Mouse (Mus musculus): ENCODE measurements at regions not wholly inside any gene's neighbourhood (a gene's known extent, or its start where the extent isn't known, plus 50 kb on each side); places are given as distances from the start of the nearest gene placed in this dataset.

GRCm38 (mm10) chr3:49096118-49096517 lies 661.0 kb downstream of the Pcdh18 start:
- WGBS: 92% methylated on average over 4 of the region's 4 CpGs
- Histone ChIP-seq H3K9me3 (ENCODE audit: control insufficient read depth, low read length) (no peaks in the 10 kb centered on the region), H3K9ac (ENCODE audit: low read length) (no peak overlapping the region), H3K27ac (ENCODE audit: low read length) (no peak overlapping the region), H3K27me3 (ENCODE audit: control insufficient read depth, insufficient read depth, low read depth, low read length) (no peaks in the 10 kb centered on the region), H3K36me3 (ENCODE audit: control insufficient read depth, insufficient read depth, low read length) (no peaks in the 10 kb centered on the region), H3K4me1 (replicated peaks; ENCODE audit: control insufficient read depth, insufficient read depth, low read length) (no peaks in the 10 kb centered on the region), H3K4me3 (ENCODE audit: low read length) (no peak overlapping the region), H3K4me2 (ENCODE audit: low read depth, low read length) (no peak overlapping the region)
- ATAC-seq (ENCODE audit: low read depth): no peak

GRCm38 (mm10) chr3:49093818-49094680 lies 663.1 kb downstream of the Pcdh18 start:
- no peaks in the 10 kb centered on the region for H3K36me3 ChIP-seq (ENCODE audit: control insufficient read depth, insufficient read depth, low read length)
- H3K9ac ChIP-seq (ENCODE audit: low read length): no peak overlapping the region
- peak; percentile 49; the same call in 1 of the 2 replicates for ATAC-seq (ENCODE audit: low read depth)
- H3K27ac ChIP-seq (ENCODE audit: low read length): no peak overlapping the region
- H3K9me3 ChIP-seq (ENCODE audit: control insufficient read depth, low read length): no peaks in the 10 kb centered on the region
- 19% methylated on average over 11 of the region's 11 CpGs for WGBS
- peak overlapping the region; percentile 20; the same call in 1 of the 2 replicates for H3K4me2 ChIP-seq (ENCODE audit: low read depth, low read length)
- no peak overlapping the region for H3K4me3 ChIP-seq (ENCODE audit: low read length)
- H3K4me1 ChIP-seq (replicated peaks; ENCODE audit: control insufficient read depth, insufficient read depth, low read length): no peaks in the 10 kb centered on the region
- H3K27me3 ChIP-seq (ENCODE audit: control insufficient read depth, insufficient read depth, low read depth, low read length): no peaks in the 10 kb centered on the region

DNA sequence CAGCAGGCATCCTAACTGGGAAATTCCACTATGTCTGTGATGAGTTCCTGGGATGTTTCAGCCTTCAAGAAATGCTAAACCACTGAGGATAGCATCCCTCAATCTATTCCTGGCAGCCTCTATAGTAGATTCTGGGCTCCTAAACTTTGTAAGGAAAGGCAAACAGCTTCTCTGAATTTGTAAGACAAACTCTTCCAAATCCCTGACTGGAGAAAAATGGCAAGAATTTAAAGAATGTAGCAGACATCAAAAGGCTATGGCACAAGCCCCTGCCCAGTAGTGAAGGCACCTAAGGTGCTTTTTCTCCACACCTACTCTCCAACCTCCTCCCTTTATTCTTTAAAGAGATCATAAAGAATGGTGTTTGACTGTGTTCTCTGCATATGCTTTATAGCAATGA lies 688.3 kb downstream of the Pcdh18 start:
- H3K4me3 ChIP-seq (ENCODE audit: low read length): no peak overlapping the region
- no peak overlapping the region for H3K27ac ChIP-seq (ENCODE audit: low read length)
- no peak for ATAC-seq (ENCODE audit: low read depth)
- no peak overlapping the region for H3K9ac ChIP-seq (ENCODE audit: low read length)
- no peaks in the 10 kb centered on the region for H3K27me3 ChIP-seq (ENCODE audit: control insufficient read depth, insufficient read depth, low read depth, low read length)
- H3K4me2 ChIP-seq (ENCODE audit: low read depth, low read length): no peak overlapping the region
- no peaks in the 10 kb centered on the region for H3K4me1 ChIP-seq (replicated peaks; ENCODE audit: control insufficient read depth, insufficient read depth, low read length)
- no peaks in the 10 kb centered on the region for H3K36me3 ChIP-seq (ENCODE audit: control insufficient read depth, insufficient read depth, low read length)
- H3K9me3 ChIP-seq (ENCODE audit: control insufficient read depth, low read length): no peaks in the 10 kb centered on the region

GRCm38 (mm10) chr3:49062081-49062480 lies 695.0 kb downstream of the Pcdh18 start:
- Histone ChIP-seq H3K27me3 (ENCODE audit: control insufficient read depth, insufficient read depth, low read depth, low read length) (no peaks in the 10 kb centered on the region), H3K4me2 (ENCODE audit: low read depth, low read length) (no peak overlapping the region), H3K9me3 (ENCODE audit: control insufficient read depth, low read length) (no peaks in the 10 kb centered on the region), H3K4me1 (replicated peaks; ENCODE audit: control insufficient read depth, insufficient read depth, low read length) (no peaks in the 10 kb centered on the region), H3K27ac (ENCODE audit: low read length) (no peak overlapping the region), H3K36me3 (ENCODE audit: control insufficient read depth, insufficient read depth, low read length) (no peaks in the 10 kb centered on the region), H3K4me3 (ENCODE audit: low read length) (no peak overlapping the region), H3K9ac (ENCODE audit: low read length) (no peak overlapping the region)
- 72% methylated on average over 9 of the region's 9 CpGs for WGBS
- no peak for ATAC-seq (ENCODE audit: low read depth)

GRCm38 (mm10) chr3:49032981-49033380 lies 724.1 kb downstream of the Pcdh18 start:
- Histone ChIP-seq H3K9me3 (ENCODE audit: control insufficient read depth, low read length) (no peaks in the 10 kb centered on the region), H3K27ac (ENCODE audit: low read length) (no peak overlapping the region), H3K36me3 (ENCODE audit: control insufficient read depth, insufficient read depth, low read length) (no peaks in the 10 kb centered on the region), H3K9ac (ENCODE audit: low read length) (no peak overlapping the region), H3K4me2 (ENCODE audit: low read depth, low read length) (no peak overlapping the region), H3K27me3 (ENCODE audit: control insufficient read depth, insufficient read depth, low read depth, low read length) (no peaks in the 10 kb centered on the region), H3K4me1 (replicated peaks; ENCODE audit: control insufficient read depth, insufficient read depth, low read length) (no peaks in the 10 kb centered on the region), H3K4me3 (ENCODE audit: low read length) (no peak overlapping the region)
- ATAC-seq (ENCODE audit: low read depth): no peak
- WGBS: 34% methylated on average over 5 of the region's 5 CpGs

DNA sequence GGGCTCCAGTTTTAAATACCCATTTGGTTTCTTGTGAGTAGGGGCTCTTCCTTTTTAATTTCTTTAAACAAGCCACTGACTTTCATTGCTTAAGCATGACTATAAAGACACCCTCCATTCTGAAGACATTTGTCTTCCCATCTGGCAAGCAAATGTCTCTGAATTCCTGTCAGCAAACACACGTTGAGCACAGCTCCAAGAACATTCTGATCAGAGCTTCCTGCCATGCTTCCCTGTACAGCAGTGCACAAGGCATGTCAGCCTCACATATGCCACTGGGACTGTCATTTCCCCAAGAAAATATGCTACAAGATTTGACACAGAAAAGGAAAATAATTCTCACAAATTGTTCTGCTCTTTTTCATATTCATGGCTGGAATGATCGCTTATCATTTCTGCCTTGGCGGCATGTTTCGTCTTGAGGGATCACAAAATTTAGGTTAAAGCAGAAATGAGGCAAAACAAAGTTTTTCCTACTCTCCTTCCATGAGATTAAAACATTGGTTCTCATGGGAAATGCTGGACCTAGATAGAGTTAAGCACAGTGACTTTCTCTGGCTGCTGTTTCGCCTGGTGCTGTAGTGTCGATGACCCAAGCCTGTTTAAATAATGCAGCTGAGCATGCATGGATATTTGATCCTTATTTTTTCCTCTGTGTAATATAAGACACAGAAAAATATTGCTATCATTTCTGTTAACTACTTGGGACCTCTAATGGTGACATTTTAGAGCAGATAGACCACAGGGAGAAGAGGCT lies 747.7 kb downstream of the Pcdh18 start:
- H3K36me3 ChIP-seq (ENCODE audit: control insufficient read depth, insufficient read depth, low read length): no peaks in the 10 kb centered on the region

More for the DNA sequence above, 747.7 kb downstream of the Pcdh18 start:
- no peaks in the 10 kb centered on the region for H3K4me1 ChIP-seq (replicated peaks; ENCODE audit: control insufficient read depth, insufficient read depth, low read length)
- H3K9ac ChIP-seq (ENCODE audit: low read length): no peak overlapping the region
- WGBS: 72% methylated on average over 6 of the region's 6 CpGs
- no peak overlapping the region for H3K4me2 ChIP-seq (ENCODE audit: low read depth, low read length)
- no peaks in the 10 kb centered on the region for H3K27me3 ChIP-seq (ENCODE audit: control insufficient read depth, insufficient read depth, low read depth, low read length)
- H3K27ac ChIP-seq (ENCODE audit: low read length): no peak overlapping the region
- no peak overlapping the region for H3K4me3 ChIP-seq (ENCODE audit: low read length)
- no peaks in the 10 kb centered on the region for H3K9me3 ChIP-seq (ENCODE audit: control insufficient read depth, low read length)
- no peak for ATAC-seq (ENCODE audit: low read depth)

Measured in lung, embryonic 16.5 days (tissue).